Mouse (Mus musculus) testis, adult 2 months (tissue): ENCODE measurements around the gene Taf6. TPM values are rescaled to one million over a fixed set of nuclear protein-coding genes. Genes with fewer than 3 reads are reported as not detected.

ENCODE experiments used
- H3K27ac ChIP-seq: fragments of 200-500 bp; 2 replicates; pipeline ENCODE4 v1.5.1; 2012; ENCODE audit warnings: low read depth, low read length; ENCODE audit not compliant: control insufficient read depth, insufficient read depth
- H3K27me3 ChIP-seq: fragments of 200-500 bp; 2 replicates; pipeline ENCODE4 v1.6.1; 2012; ENCODE audit warnings: mild to moderate bottlenecking, low read length, moderate library complexity; ENCODE audit not compliant: control insufficient read depth, insufficient read depth
- H3K36me3 ChIP-seq: fragments of 200-500 bp; 2 replicates; pipeline ENCODE4 v1.6.1; 2012; ENCODE audit warnings: mild to moderate bottlenecking, low read length; ENCODE audit not compliant: control insufficient read depth, insufficient read depth
- H3K4me1 ChIP-seq: fragments of 200-500 bp; 2 replicates; pipeline ENCODE4 v1.6.1; 2012; ENCODE audit warnings: low read length; ENCODE audit not compliant: control insufficient read depth, insufficient read depth
- H3K4me3 ChIP-seq: fragments of 200-500 bp; 2 replicates; pipeline ENCODE4 v1.5.1; 2012; ENCODE audit warnings: low read depth, mild to moderate bottlenecking, low read length, moderate library complexity, mixed read lengths; ENCODE audit not compliant: control insufficient read depth
- CTCF ChIP-seq: fragments of 200-500 bp; IDR thresholded peaks from 2 replicates; pipeline ENCODE4 v1.5.1; 2012; ENCODE audit warnings: low read depth, mild to moderate bottlenecking, inconsistent platforms, low read length, moderate library complexity; ENCODE audit not compliant: control insufficient read depth, insufficient read depth, insufficient replicate concordance
- POLR2A ChIP-seq: fragments of 200-500 bp; IDR thresholded peaks from 2 replicates; pipeline ENCODE4 v1.6.1; 2012; ENCODE audit warnings: low read depth, mild to moderate bottlenecking, inconsistent platforms, low read length, moderate library complexity; ENCODE audit not compliant: control insufficient read depth
- polyA plus RNA-seq: library from polyadenylated mRNA; depleted of rRNA; stranded (reverse); fragments of >200 nt; gene quantifications from 2 replicates; pipeline ENCODE4 v1.2.3, GENCODE M21; 2012; rRNA removed

The Taf6 gene
- polyA plus RNA-seq, 1 experiment, result 154 TPM

- Histone ChIP-seq H3K4me3 (no peak overlapping the region), H3K27me3 (no peaks in the 10 kb centered on the region), H3K27ac (no peak overlapping the region), H3K4me1 (no peaks in the 10 kb centered on the region; the same call in 1 of the 2 replicates), H3K36me3 (peaks cover 1% of the 10 kb centered on the region; the same call in 1 of the 2 replicates)
- TF ChIP-seq POLR2A, result no peak
- TF ChIP-seq CTCF, result no peak
Measured at GRCm38 (mm10) chr5:138160224-138160762, 27.0 kb downstream of the Taf6 start.

- H3K27ac ChIP-seq, result peak within 1 kb of the TSS; percentile 90
- no peaks in the 10 kb centered on the region for H3K27me3 ChIP-seq
- H3K36me3 ChIP-seq, result peaks cover 3% of the 10 kb centered on the region
- peak; percentile 82; the same call in 1 of the 2 replicates for TF ChIP-seq CTCF
- TF ChIP-seq POLR2A, result peak; percentile 70
- no peaks in the 10 kb centered on the region; the same call in none of the 2 replicates for H3K4me1 ChIP-seq
- peak within 1 kb of the TSS; percentile 97 for H3K4me3 ChIP-seq
Measured at GRCm38 (mm10) chr5:138155443-138155976, 31.7 kb downstream of the Taf6 start, which contains the start of gene Zfp113. Gene Zfp113 (minus strand): TSS chr5:138155744.

GRCm38 (mm10) chr5:138154390-138154789, 32.9 kb downstream of the Taf6 start:
- TF ChIP-seq CTCF (no peak), POLR2A (no peak)
- H3K27me3 ChIP-seq, result no peaks in the 10 kb centered on the region
- no peak overlapping the region for H3K27ac ChIP-seq
- H3K4me3 ChIP-seq, result no peak overlapping the region
- no peaks in the 10 kb centered on the region; the same call in 1 of the 2 replicates for H3K4me1 ChIP-seq
- H3K36me3 ChIP-seq, result peaks cover 3% of the 10 kb centered on the region

- H3K4me3 ChIP-seq, result no peak overlapping the region
- H3K27me3 ChIP-seq, result no peaks in the 10 kb centered on the region
- H3K36me3 ChIP-seq, result no peaks in the 10 kb centered on the region; the same call in 1 of the 2 replicates
- TF ChIP-seq CTCF (no peak), POLR2A (no peak)
- H3K4me1 ChIP-seq, result no peaks in the 10 kb centered on the region
- H3K27ac ChIP-seq, result no peak overlapping the region
Measured at GRCm38 (mm10) chr5:138138585-138138984, 48.7 kb downstream of the Taf6 start.

- H3K36me3 ChIP-seq, result no peaks in the 10 kb centered on the region
- TF ChIP-seq POLR2A, result no peak
Measured at GRCm38 (mm10) chr5:138137935-138138549, 49.2 kb downstream of the Taf6 start.

GRCm38 (mm10) chr5:138137257-138137656, 50.0 kb downstream of the Taf6 start:
- TF ChIP-seq POLR2A (no peak), CTCF (no peak)
- no peaks in the 10 kb centered on the region for H3K27me3 ChIP-seq
- no peaks in the 10 kb centered on the region for H3K4me1 ChIP-seq
- no peaks in the 10 kb centered on the region for H3K36me3 ChIP-seq
- H3K27ac ChIP-seq, result no peak overlapping the region
- H3K4me3 ChIP-seq, result no peak overlapping the region

More at GRCm38 (mm10) chr5:138137935-138138549, 49.2 kb downstream of the Taf6 start:
- Histone ChIP-seq H3K27me3 (no peaks in the 10 kb centered on the region), H3K27ac (no peak overlapping the region), H3K4me1 (no peaks in the 10 kb centered on the region), H3K4me3 (no peak overlapping the region)

- H3K27ac ChIP-seq, result no peak overlapping the region
- TF ChIP-seq POLR2A, result no peak
- no peak for TF ChIP-seq CTCF
- H3K27me3 ChIP-seq, result no peaks in the 10 kb centered on the region
- H3K4me3 ChIP-seq, result no peak overlapping the region
- H3K36me3 ChIP-seq, result peaks cover 2% of the 10 kb centered on the region; the same call in 1 of the 2 replicates
- H3K4me1 ChIP-seq, result no peaks in the 10 kb centered on the region
Measured at GRCm38 (mm10) chr5:138132425-138133064, 54.7 kb downstream of the Taf6 start.

Other genes starting within 250 kb of the Taf6 start
- 0.02 TPM in 1 of 2 replicates, not detected in the other for gene Gjc3, start 224.4 kb downstream of the Taf6 start, polyA plus RNA-seq
- 0.12 and 0.51 TPM in 2 replicates for gene Azgp1, start 205.9 kb downstream of the Taf6 start, polyA plus RNA-seq
- gene Smok3a, start 166.2 kb downstream of the Taf6 start, polyA plus RNA-seq, result 9.6 and 11.7 TPM in 2 replicates
- gene Smok3b, start 166.0 kb downstream of the Taf6 start, polyA plus RNA-seq, result 13.1 and 13.5 TPM in 2 replicates
- gene Smok3c, start 134.3 kb downstream of the Taf6 start, polyA plus RNA-seq, result 9.7 and 10.4 TPM in 2 replicates
- gene Zkscan1, start 102.4 kb downstream of the Taf6 start, polyA plus RNA-seq, result 3.4 and 4.0 TPM in 2 replicates
- gene Zscan21, start 70.5 kb downstream of the Taf6 start, polyA plus RNA-seq, result 51.4 and 58.2 TPM in 2 replicates
- 1.8 and 2.2 TPM in 2 replicates for gene Zfp113, start 31.7 kb downstream of the Taf6 start, polyA plus RNA-seq
- 148 and 160 TPM in 2 replicates for gene Cops6, start 26.4 kb downstream of the Taf6 start, polyA plus RNA-seq
- gene Ap4m1, start 15.4 kb downstream of the Taf6 start, polyA plus RNA-seq, result 65.6 and 70.3 TPM in 2 replicates
- gene Mcm7, start 15.0 kb downstream of the Taf6 start, polyA plus RNA-seq, result 93.6 and 96.0 TPM in 2 replicates
- 1.6 and 1.7 TPM in 2 replicates for gene Cnpy4, start within 50 bp of the Taf6 start, polyA plus RNA-seq
- gene Mblac1, start 6.9 kb upstream of the Taf6 start, polyA plus RNA-seq, result 5.4 and 6.2 TPM in 2 replicates
- gene Nxpe5, start 38.4 kb upstream of the Taf6 start, polyA plus RNA-seq, result 0.14 and 0.19 TPM in 2 replicates
- 23.2 and 28.3 TPM in 2 replicates for gene Lamtor4, start 68.0 kb upstream of the Taf6 start, polyA plus RNA-seq
- 60.7 and 63.1 TPM in 2 replicates for gene BC037034, start 76.6 kb upstream of the Taf6 start, polyA plus RNA-seq
- 0.10 TPM in 2 replicates for gene Gal3st4, start 85.4 kb upstream of the Taf6 start, polyA plus RNA-seq
- gene Gm43720, start 92.5 kb upstream of the Taf6 start, polyA plus RNA-seq, result not detected in 2 replicates
- 18.6 and 22.7 TPM in 2 replicates for gene Gpc2, start 92.6 kb upstream of the Taf6 start, polyA plus RNA-seq
- gene Stag3, start 92.8 kb upstream of the Taf6 start, polyA plus RNA-seq, result 201 and 224 TPM in 2 replicates
- 1.4 and 1.5 TPM in 2 replicates for gene Pvrig, start 154.5 kb upstream of the Taf6 start, polyA plus RNA-seq